Mouse (Mus musculus): ENCODE results near the gene Smyd2. TPM values are rescaled to one million over a fixed set of nuclear protein-coding genes. Genes with fewer than 3 reads are reported as not detected.

Gene Smyd2
- polyA plus RNA-seq, 1 experiment from 2014 or later, result 93.1 TPM

- Histone ChIP-seq H3K4me1 (peaks cover 5% of the 10 kb centered on the region; the same call in 1 of the 2 replicates), H3K27me3 (replicated peaks) (no peaks in the 10 kb centered on the region), H3K27ac (no peak overlapping the region), H3K36me3 (peaks cover 26% of the 10 kb centered on the region), H3K4me3 (replicated peaks) (no peak overlapping the region), H3K9ac (no peak overlapping the region), H3K9me3 (no peaks in the 10 kb centered on the region), H3K4me2 (no peak overlapping the region)
- no peak for ATAC-seq (ENCODE audit: insufficient read depth, low FRiP score, low read depth)
- 66% methylated on average over 7 of the region's 7 CpGs for WGBS
These were observed 69.7 kb downstream of the Smyd2 start for GRCm38 (mm10) chr1:189852456-189852855.

- WGBS, result 68% methylated on average over 5 of the region's 5 CpGs
- H3K9ac ChIP-seq, result no peak overlapping the region
- H3K4me1 ChIP-seq, result peaks cover 5% of the 10 kb centered on the region; the same call in 1 of the 2 replicates
- no peaks in the 10 kb centered on the region for H3K27me3 ChIP-seq (replicated peaks)
- H3K4me2 ChIP-seq, result no peak overlapping the region
- H3K27ac ChIP-seq, result no peak overlapping the region
- no peaks in the 10 kb centered on the region for H3K9me3 ChIP-seq
- H3K36me3 ChIP-seq, result peaks cover 26% of the 10 kb centered on the region
- no peak overlapping the region for H3K4me3 ChIP-seq (replicated peaks)
- ATAC-seq (ENCODE audit: insufficient read depth, low FRiP score, low read depth), result no peak
These were observed 70.1 kb downstream of the Smyd2 start for GRCm38 (mm10) chr1:189852051-189852450.

GRCm38 (mm10) chr1:189849550-189849949, 72.6 kb downstream of the Smyd2 start:
- ATAC-seq (ENCODE audit: insufficient read depth, low FRiP score, low read depth), result no peak
- Histone ChIP-seq H3K9ac (no peak overlapping the region), H3K4me2 (no peak overlapping the region), H3K36me3 (peaks cover 26% of the 10 kb centered on the region), H3K9me3 (no peaks in the 10 kb centered on the region), H3K27me3 (replicated peaks) (no peaks in the 10 kb centered on the region), H3K27ac (no peak overlapping the region), H3K4me3 (replicated peaks) (no peak overlapping the region), H3K4me1 (peaks cover 5% of the 10 kb centered on the region; the same call in 1 of the 2 replicates)
- WGBS, result 69% methylated on average over 11 of the region's 11 CpGs

GRCm38 (mm10) chr1:189846319-189846718, 75.8 kb downstream of the Smyd2 start:
- 83% methylated on average over 2 of the region's 2 CpGs for WGBS
- no peak overlapping the region for H3K4me3 ChIP-seq (replicated peaks)
- no peaks in the 10 kb centered on the region for H3K27me3 ChIP-seq (replicated peaks)
- H3K9me3 ChIP-seq, result no peaks in the 10 kb centered on the region
- no peak overlapping the region for H3K9ac ChIP-seq
- H3K27ac ChIP-seq, result no peak overlapping the region
- H3K36me3 ChIP-seq, result peaks cover 27% of the 10 kb centered on the region
- no peak overlapping the region for H3K4me2 ChIP-seq
- no peak for ATAC-seq (ENCODE audit: insufficient read depth, low FRiP score, low read depth)
- H3K4me1 ChIP-seq, result no peaks in the 10 kb centered on the region

GRCm38 (mm10) chr1:189834166-189834565, 88.0 kb downstream of the Smyd2 start:
- Histone ChIP-seq H3K36me3 (no peaks in the 10 kb centered on the region; the same call in 1 of the 2 replicates), H3K4me1 (0 out of 2 replicates have a peak, but pooled peaks cover 7% of the 10 kb centered on the region), H3K9ac (no peak overlapping the region), H3K4me3 (replicated peaks) (no peak overlapping the region), H3K27me3 (replicated peaks) (no peaks in the 10 kb centered on the region), H3K27ac (no peak overlapping the region), H3K9me3 (no peaks in the 10 kb centered on the region), H3K4me2 (no peak overlapping the region)
- WGBS, result 78% methylated on average over 13 of the region's 13 CpGs
- ATAC-seq (ENCODE audit: insufficient read depth, low FRiP score, low read depth), result no peak

- Histone ChIP-seq H3K9me3 (no peaks in the 10 kb centered on the region), H3K4me1 (0 out of 2 replicates have a peak, but pooled peaks cover 7% of the 10 kb centered on the region), H3K27me3 (replicated peaks) (no peaks in the 10 kb centered on the region), H3K9ac (no peak overlapping the region), H3K36me3 (no peaks in the 10 kb centered on the region; the same call in 1 of the 2 replicates), H3K27ac (no peak overlapping the region), H3K4me3 (replicated peaks) (no peak overlapping the region), H3K4me2 (no peak overlapping the region)
- 68% methylated on average over 7 of the region's 7 CpGs for WGBS
- ATAC-seq (ENCODE audit: insufficient read depth, low FRiP score, low read depth), result no peak
These were observed 88.8 kb downstream of the Smyd2 start for GRCm38 (mm10) chr1:189833351-189833750.

- H3K4me3 ChIP-seq (replicated peaks), result no peak overlapping the region
- no peaks in the 10 kb centered on the region for H3K9me3 ChIP-seq
- H3K9ac ChIP-seq, result no peak overlapping the region
- peak; percentile 82 for ATAC-seq (ENCODE audit: insufficient read depth, low FRiP score, low read depth)
- no peak overlapping the region for H3K27ac ChIP-seq
- no peak overlapping the region for H3K4me2 ChIP-seq
- H3K27me3 ChIP-seq (replicated peaks), result no peaks in the 10 kb centered on the region
- peaks cover 3% of the 10 kb centered on the region; the same call in 1 of the 2 replicates for H3K36me3 ChIP-seq
- WGBS, result 18% methylated on average over 12 of the region's 12 CpGs
- H3K4me1 ChIP-seq, result 0 out of 2 replicates have a peak, but pooled peaks cover 7% of the 10 kb centered on the region
These were observed 91.3 kb downstream of the Smyd2 start for GRCm38 (mm10) chr1:189830797-189831232.

Other genes with a start within 250 kb of the Smyd2 start
- 72.1 and 78.4 TPM in 2 replicates for gene Cenpf, start 234.3 kb downstream of the Smyd2 start, polyA plus RNA-seq (2015; fragmentation: Nextera tagmentation; extraction: Ambion mirVana)
- gene Ptpn14, start 194.1 kb downstream of the Smyd2 start, polyA plus RNA-seq (2015; fragmentation: Nextera tagmentation; extraction: Ambion mirVana), result 7.6 and 10.0 TPM in 2 replicates
- gene Prox1, start 248.4 kb upstream of the Smyd2 start, polyA plus RNA-seq (2015; fragmentation: Nextera tagmentation; extraction: Ambion mirVana), result 3.0 and 3.9 TPM in 2 replicates

All from stomach, embryonic 15.5 days (tissue).